Mouse (Mus musculus) macrophage (primary cell): ENCODE data around the gene Supt3. TPM values are rescaled to one million over a fixed set of nuclear protein-coding genes. Genes with fewer than 3 reads are reported as not detected.

ENCODE experiments used
- H3K27ac ChIP-seq: fragments of 350-480 bp; formaldehyde crosslinking; 2 replicates; pipeline ENCODE4 v1.9.0; 2021
- H3K36me3 ChIP-seq: fragments of 350-480 bp; formaldehyde crosslinking; 2 replicates; pipeline ENCODE4 v1.9.0; 2021; ENCODE audit errors: inconsistent target
- H3K4me3 ChIP-seq: fragments of 350-480 bp; formaldehyde crosslinking; 2 replicates; pipeline ENCODE4 v1.9.0; 2021; ENCODE audit errors: inconsistent target
- H3K79me2 ChIP-seq: fragments of 350-480 bp; formaldehyde crosslinking; 2 replicates; pipeline ENCODE4 v1.9.0; 2021; ENCODE audit errors: inconsistent target
- WGBS: methylation state at CpG from one replicate; pipeline ENCODE4 v1.1.7; 2026; ENCODE audit warnings: inconsistent platforms; ENCODE audit not compliant: missing documents; 5-methylcytosine and 5-hydroxymethylcytosine counted together
- polyA plus RNA-seq: library from polyadenylated mRNA; stranded (reverse); fragments of 250-400 nt; gene quantifications from 3 replicates; pipeline ENCODE4 v1.2.4, GENCODE M21; 2018; ENCODE audit warnings: inconsistent platforms

Supt3 gene
- polyA plus RNA-seq, 1 experiment from 2014 or later = 23.1 TPM

DNA sequence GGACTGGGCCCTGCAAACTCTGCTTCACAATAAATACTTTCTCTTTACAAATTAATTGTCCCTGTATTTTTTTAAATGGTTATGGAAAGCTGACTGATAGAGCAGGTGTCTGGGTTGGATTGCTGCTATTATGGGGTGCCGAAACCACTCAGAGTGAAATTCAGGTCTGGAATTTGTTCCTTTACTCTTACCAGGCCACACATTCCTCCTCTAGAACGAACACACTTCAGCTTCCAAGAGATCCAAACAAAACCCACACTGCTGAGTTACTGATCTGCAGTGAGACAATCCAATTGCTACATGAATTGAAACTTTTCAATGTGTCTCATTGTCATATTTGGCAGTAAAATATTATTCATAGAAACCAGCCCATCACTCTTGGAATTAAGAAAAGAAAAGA lies 10.0 kb upstream of the Supt3 start:
- no peak overlapping the region for H3K27ac ChIP-seq
- H3K4me3 ChIP-seq = no peak overlapping the region
- no peaks in the 10 kb centered on the region for H3K36me3 ChIP-seq
- H3K79me2 ChIP-seq = no peaks in the 10 kb centered on the region
- WGBS = 87% methylated on average over 2 of the region's 2 CpGs

- 91% methylated on average over 1 of the region's 1 CpGs for WGBS
- no peak overlapping the region for H3K4me3 ChIP-seq
- no peak overlapping the region for H3K27ac ChIP-seq
- no peaks in the 10 kb centered on the region for H3K36me3 ChIP-seq
- H3K79me2 ChIP-seq = no peaks in the 10 kb centered on the region
Observed at GRCm38 (mm10) chr17:44767375-44767774, 9.6 kb upstream of the Supt3 start.

DNA sequence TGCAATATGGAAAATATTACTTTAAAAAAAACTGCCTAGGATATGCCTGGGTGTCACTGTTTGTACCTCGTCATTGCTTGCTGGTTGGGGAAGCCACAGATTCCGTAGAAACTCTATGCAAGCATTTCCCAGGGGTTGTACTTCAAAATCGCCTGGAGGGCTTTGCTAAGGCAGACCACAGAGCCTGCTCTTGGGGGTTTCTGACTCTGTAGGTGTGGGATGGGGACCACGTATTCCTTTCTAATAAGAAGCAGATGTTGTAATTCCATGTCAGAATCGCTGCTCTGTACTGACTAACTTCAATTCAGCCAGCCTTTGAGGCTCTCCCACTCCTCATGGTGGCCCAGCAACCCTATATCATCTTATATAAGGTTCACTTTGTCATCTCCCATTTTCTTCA lies 8.4 kb upstream of the Supt3 start:
- Histone ChIP-seq H3K27ac (no peak overlapping the region), H3K4me3 (no peak overlapping the region), H3K36me3 (no peaks in the 10 kb centered on the region), H3K79me2 (no peaks in the 10 kb centered on the region)
- 97% methylated on average over 5 of the region's 5 CpGs for WGBS

DNA sequence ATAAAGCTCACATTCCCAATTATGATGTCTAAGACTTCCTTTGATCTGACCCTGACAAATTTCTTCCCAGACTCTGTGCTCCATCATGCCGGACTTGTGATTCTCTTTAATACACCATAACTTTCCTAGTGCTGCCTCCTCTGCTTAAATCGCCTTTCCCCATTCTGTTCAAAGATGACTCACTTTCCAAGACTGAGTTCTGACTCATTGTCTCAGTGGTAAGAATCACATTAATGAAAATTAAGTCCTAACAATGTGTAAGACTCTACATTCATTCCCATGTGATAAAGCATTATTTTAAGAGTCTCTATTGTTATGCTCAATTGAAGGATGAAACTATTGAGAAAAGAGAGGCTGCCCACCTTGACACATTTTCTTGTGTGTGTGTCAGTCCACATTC lies 6.1 kb upstream of the Supt3 start:
- Histone ChIP-seq H3K4me3 (no peak overlapping the region), H3K27ac (no peak overlapping the region), H3K36me3 (no peaks in the 10 kb centered on the region), H3K79me2 (no peaks in the 10 kb centered on the region)
- 100% methylated on average over 2 of the region's 2 CpGs for WGBS

- WGBS = 100% methylated on average over 1 of the region's 2 CpGs
- Histone ChIP-seq H3K36me3 (no peaks in the 10 kb centered on the region), H3K4me3 (no peak overlapping the region), H3K79me2 (no peaks in the 10 kb centered on the region), H3K27ac (no peak overlapping the region)
Observed at GRCm38 (mm10) chr17:44772576-44772975, 4.4 kb upstream of the Supt3 start.

GRCm38 (mm10) chr17:44777337-44777804 lies 419 bp downstream of the Supt3 start:
- H3K79me2 ChIP-seq = no peaks in the 10 kb centered on the region
- H3K36me3 ChIP-seq = no peaks in the 10 kb centered on the region
- 2% methylated on average over 35 of the region's 35 CpGs for WGBS
- H3K27ac ChIP-seq = peak overlapping the region; percentile 67
- H3K4me3 ChIP-seq = peak overlapping the region; percentile 53

- 72% methylated on average over 5 of the region's 5 CpGs for WGBS
- H3K79me2 ChIP-seq = no peaks in the 10 kb centered on the region
- H3K36me3 ChIP-seq = no peaks in the 10 kb centered on the region
- peak overlapping the region; percentile 53 for H3K4me3 ChIP-seq
- H3K27ac ChIP-seq = peak overlapping the region; percentile 67
Observed at GRCm38 (mm10) chr17:44778141-44778540, 1.2 kb downstream of the Supt3 start.

- WGBS = 82% methylated on average over 2 of the region's 4 CpGs
- no peak overlapping the region for H3K4me3 ChIP-seq
- no peaks in the 10 kb centered on the region for H3K36me3 ChIP-seq
- no peaks in the 10 kb centered on the region; the same call in 1 of the 2 replicates for H3K79me2 ChIP-seq
- H3K27ac ChIP-seq = no peak overlapping the region
Observed at GRCm38 (mm10) chr17:44780353-44780752, 3.4 kb downstream of the Supt3 start.

DNA sequence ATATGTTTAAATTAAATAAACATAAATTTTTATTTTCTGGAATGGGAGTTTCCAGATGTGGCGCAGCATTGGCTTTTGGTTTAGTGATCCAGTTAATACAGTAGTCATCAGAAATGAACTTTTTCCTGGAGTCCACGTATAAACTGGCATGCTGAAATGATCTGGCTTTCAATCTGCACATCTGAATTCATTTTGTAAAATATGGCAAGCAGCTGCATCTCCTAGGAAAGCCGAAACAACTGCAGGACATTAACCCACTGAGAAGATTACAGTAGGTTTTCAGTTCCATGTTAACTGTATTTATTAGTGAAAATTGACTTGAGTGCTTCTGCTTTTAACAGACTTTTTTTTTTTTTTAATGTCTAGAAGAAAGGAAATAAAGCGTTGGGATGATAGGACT lies 5.4 kb downstream of the Supt3 start:
- Histone ChIP-seq H3K27ac (no peak overlapping the region), H3K36me3 (no peaks in the 10 kb centered on the region), H3K4me3 (no peak overlapping the region), H3K79me2 (no peaks in the 10 kb centered on the region; the same call in 1 of the 2 replicates)
- 90% methylated on average over 4 of the region's 4 CpGs for WGBS

GRCm38 (mm10) chr17:44783143-44783542 lies 6.2 kb downstream of the Supt3 start:
- H3K27ac ChIP-seq = peak overlapping the region; percentile 28
- H3K4me3 ChIP-seq = no peak overlapping the region
- H3K36me3 ChIP-seq = no peaks in the 10 kb centered on the region
- H3K79me2 ChIP-seq = no peaks in the 10 kb centered on the region; the same call in 1 of the 2 replicates
- WGBS = 19% methylated on average over 2 of the region's 2 CpGs

- Histone ChIP-seq H3K36me3 (no peaks in the 10 kb centered on the region), H3K27ac (0 out of 2 replicates have a peak overlapping the region, but pooled peaks have one; percentile 12), H3K4me3 (no peak overlapping the region), H3K79me2 (no peaks in the 10 kb centered on the region; the same call in 1 of the 2 replicates)
- 68% methylated on average over 5 of the region's 5 CpGs for WGBS
Observed at GRCm38 (mm10) chr17:44788982-44789747, 12.2 kb downstream of the Supt3 start.

- H3K79me2 ChIP-seq = no peaks in the 10 kb centered on the region
- no peak overlapping the region for H3K27ac ChIP-seq
- no peak overlapping the region for H3K4me3 ChIP-seq
- WGBS = 47% methylated on average over 12 of the region's 12 CpGs
- H3K36me3 ChIP-seq = no peaks in the 10 kb centered on the region
Observed at GRCm38 (mm10) chr17:44792218-44792917, 15.4 kb downstream of the Supt3 start.

DNA sequence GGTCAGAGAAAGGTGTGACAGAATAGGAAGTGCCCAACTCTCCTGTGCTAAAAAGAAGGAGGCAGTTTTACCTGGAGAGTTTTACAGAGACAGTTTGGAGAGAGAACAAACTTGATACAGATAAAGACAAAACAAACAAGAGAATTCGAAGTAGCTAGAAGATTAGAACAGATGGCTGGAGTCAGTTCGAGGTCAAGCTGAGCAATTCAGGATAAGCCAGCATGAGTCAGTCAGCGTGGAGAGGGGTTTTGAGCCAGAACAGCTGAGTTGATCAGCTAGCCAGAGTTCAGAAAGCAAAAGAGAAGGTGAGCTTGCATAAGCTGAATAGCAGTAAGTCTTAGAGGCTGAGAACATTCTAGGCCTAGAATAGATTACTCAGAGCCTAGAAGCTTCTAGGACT lies 20.4 kb downstream of the Supt3 start:
- 85% methylated on average over 3 of the region's 3 CpGs for WGBS
- H3K4me3 ChIP-seq = no peak overlapping the region
- no peaks in the 10 kb centered on the region for H3K79me2 ChIP-seq
- H3K36me3 ChIP-seq = no peaks in the 10 kb centered on the region
- no peak overlapping the region for H3K27ac ChIP-seq

DNA sequence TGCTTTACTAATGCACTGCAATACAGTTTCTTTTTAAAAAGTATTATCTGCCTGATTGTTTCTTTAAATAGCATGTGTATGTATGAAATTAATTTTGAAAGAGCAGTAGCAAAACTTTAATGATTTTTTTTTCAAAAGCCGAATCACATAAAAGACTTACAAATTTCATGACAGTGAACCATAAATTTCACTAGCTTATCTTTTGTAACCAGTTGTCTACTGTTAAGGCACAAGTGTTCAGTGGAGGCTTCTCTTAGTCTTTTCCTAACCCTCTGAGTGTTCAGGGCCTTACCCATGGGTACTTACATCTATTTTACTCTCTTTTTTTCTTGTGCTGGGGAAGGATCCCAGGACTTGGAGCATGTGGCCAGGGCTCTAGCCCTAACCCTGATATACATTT lies 30.1 kb downstream of the Supt3 start:
- H3K36me3 ChIP-seq = no peaks in the 10 kb centered on the region
- WGBS = no CpG with 5 or more reads among the region's 1 CpGs
- H3K4me3 ChIP-seq = no peak overlapping the region
- H3K27ac ChIP-seq = no peak overlapping the region
- no peaks in the 10 kb centered on the region for H3K79me2 ChIP-seq

GRCm38 (mm10) chr17:44814508-44815175 lies 37.7 kb downstream of the Supt3 start, which contains the start of gene Runx2:
Gene Runx2 (minus strand): TSS chr17:44814797.
- Histone ChIP-seq H3K27ac (no peak within 1 kb of the TSS), H3K4me3 (peak within 1 kb of the TSS; percentile 8; the same call in 1 of the 2 replicates)
- WGBS = 16% methylated on average over 3 of the region's 3 CpGs

More at GRCm38 (mm10) chr17:44814508-44815175, 37.7 kb downstream of the Supt3 start, which contains the start of gene Runx2:
- Histone ChIP-seq H3K79me2 (no peaks in the 10 kb centered on the region), H3K36me3 (no peaks in the 10 kb centered on the region)
